Mouse (Mus musculus) liver, embryonic 14.5 days (tissue): ENCODE results near the gene Neurl1b.

Source experiments
- CTCF ChIP-seq: IDR thresholded peaks from 2 replicates; pipeline ENCODE4 v1.5.1; 2016; ENCODE audit warnings: antibody characterized with exemption, low read depth, control low read depth
- EP300 ChIP-seq: IDR thresholded peaks from 2 replicates; pipeline ENCODE4 v1.6.1; 2016; ENCODE audit warnings: antibody characterized with exemption, low read depth

GRCm38 (mm10) chr17:26468102-26468894 is 53.7 kb downstream of the Neurl1b start:
- TF ChIP-seq CTCF: no peak
- TF ChIP-seq EP300: no peak
